9 mouse cellular contexts compared by ENCODE assay signal in the genomic region with DNA sequence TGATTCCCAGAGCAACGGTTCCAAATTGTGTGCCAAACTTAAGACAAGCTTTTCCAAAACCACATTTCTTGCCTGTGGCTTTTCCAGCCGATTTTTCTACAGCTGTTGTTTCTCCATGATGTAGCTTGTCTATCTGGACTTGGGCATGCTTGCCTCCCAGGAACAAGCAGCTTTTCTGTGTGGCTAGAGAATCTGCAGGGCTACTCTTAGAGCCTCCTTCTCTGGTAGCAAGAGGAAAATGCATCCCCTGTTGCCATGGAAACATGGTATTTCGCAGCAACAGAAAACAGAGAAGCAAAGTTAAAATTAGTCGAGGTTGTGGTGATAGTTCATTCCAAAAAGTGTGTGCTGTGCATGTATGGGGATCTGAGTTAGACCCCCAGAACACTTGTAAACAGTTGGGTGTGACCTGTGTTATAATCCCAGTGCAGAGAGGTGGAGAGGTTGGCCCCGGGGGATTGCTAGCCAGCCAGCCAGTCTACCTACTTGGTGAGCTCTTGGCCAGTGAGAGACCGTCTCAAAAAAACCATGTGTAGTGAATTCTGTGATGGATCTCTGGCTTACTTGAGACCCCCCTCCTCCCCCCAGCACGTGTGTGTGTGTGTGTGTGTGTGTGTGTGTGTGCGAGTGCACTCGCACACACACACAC. TPM values are rescaled to one million over a fixed set of nuclear protein-coding genes. Genes with fewer than 3 reads are reported as not detected.
DNase-seq lines count a peak whose midpoint lies in the region; ATAC-seq lines count a peak whose summit lies in the region.
"Had no signal": no experiment of that assay in that cellular context is flagged by ENCODE, and none has a peak within 500 bp of the region (broad histone marks: within the 10 kb centered on the region; RNA-seq: fewer than 3 reads in every experiment).

No protein-coding gene starts in this region.

- peak; percentile 40; the same call in 1 of the 2 replicates for ATAC-seq in forebrain, embryonic 16.5 days
- ATAC-seq in forebrain, embryonic 11.5 days (replicated peaks; ENCODE audit: low FRiP score) = no peak

- H3K36me3 ChIP-seq in forebrain, embryonic 16.5 days (ENCODE audit: control insufficient read depth, insufficient read depth) = no peaks in the 10 kb centered on the region
- no peaks in the 10 kb centered on the region for H3K36me3 ChIP-seq in forebrain, embryonic 11.5 days (ENCODE audit: control insufficient read depth, insufficient read depth, low read length)

- 59% methylated on average over 9 of the region's 9 CpGs for WGBS in forebrain, embryonic 16.5 days
- WGBS in forebrain, embryonic 11.5 days = 72% methylated on average over 9 of the region's 9 CpGs

- DNase-seq in forebrain, embryonic 11.5 days (ENCODE audit: low spot score) = no peak
- peak; percentile 28 for DNase-seq in left cerebral cortex, adult 11 months (ENCODE audit: low spot score)
- no peak for DNase-seq in left cerebral cortex, postnatal 4 days
- peak; percentile 32 to 34 for DNase-seq in left cerebral cortex, adult 18-20 months (ENCODE audit: low spot score in 2 of 2)
- peak; percentile 12 to 27 for DNase-seq in right cerebral cortex, postnatal 36 days (ENCODE audit: low spot score in 2 of 2)
- DNase-seq in liver = no peak
- no peak for DNase-seq in urinary bladder, postnatal 25 days (ENCODE audit: low spot score)

- 0 out of 2 replicates have a peak overlapping the region, but pooled peaks have one; percentile 30 for H3K27ac ChIP-seq in forebrain, embryonic 16.5 days (ENCODE audit: low read length)
- no peak overlapping the region for H3K27ac ChIP-seq in forebrain, embryonic 11.5 days (ENCODE audit: low read depth, low read length)

- no peak overlapping the region for H3K9ac ChIP-seq in forebrain, embryonic 16.5 days (replicated peaks; ENCODE audit: low read depth, low read length)
- H3K9ac ChIP-seq in forebrain, embryonic 11.5 days (ENCODE audit: low read length) = no peak overlapping the region

- intact Hi-C loops in left cerebral cortex, postnatal 4 days (cut with DNase I) = no loop called here

- no peak overlapping the region for H3K4me3 ChIP-seq in forebrain, embryonic 16.5 days (replicated peaks; ENCODE audit: low read length)
- no peak overlapping the region for H3K4me3 ChIP-seq in forebrain, embryonic 11.5 days (ENCODE audit: low read depth, low read length)

- H3K27me3 ChIP-seq in forebrain, embryonic 16.5 days (replicated peaks; ENCODE audit: control insufficient read depth, insufficient read depth, low read length) = no peaks in the 10 kb centered on the region
- H3K27me3 ChIP-seq in forebrain, embryonic 11.5 days (ENCODE audit: control insufficient read depth, insufficient read depth, low read length) = no peaks in the 10 kb centered on the region

- H3K4me2 ChIP-seq in forebrain, embryonic 16.5 days (ENCODE audit: low read length) = no peak overlapping the region
- H3K4me2 ChIP-seq in forebrain, embryonic 11.5 days (ENCODE audit: low read depth, low read length, severe bottlenecking) = no peak overlapping the region

- no peaks in the 10 kb centered on the region for H3K9me3 ChIP-seq in forebrain, embryonic 16.5 days (ENCODE audit: control insufficient read depth, low read length)
- H3K9me3 ChIP-seq in forebrain, embryonic 11.5 days (ENCODE audit: control insufficient read depth, low read length) = no peaks in the 10 kb centered on the region

- peaks cover 9% of the 10 kb centered on the region; the same call in 1 of the 2 replicates for H3K4me1 ChIP-seq in forebrain, embryonic 16.5 days (replicated peaks; ENCODE audit: control insufficient read depth, insufficient read depth, low read length)
- H3K4me1 ChIP-seq in forebrain, embryonic 11.5 days (replicated peaks; ENCODE audit: control insufficient read depth, insufficient read depth, low read length) = no peaks in the 10 kb centered on the region

RNA-seq across cellular contexts. Expression of a gene that starts 39.9 kb away (rescaled TPM):
- 5.0 and 5.9 TPM in 2 replicates for polyA plus RNA-seq in forebrain, embryonic 16.5 days (2015; fragmentation: Nextera tagmentation; extraction: Ambion mirVana)
- 4.2 and 4.6 TPM in 2 replicates for polyA plus RNA-seq in forebrain, embryonic 11.5 days (2014; fragmentation: Nextera tagmentation; extraction: Ambion mirVana)
- 10 to 100 TPM; 10.1 to 12.4 TPM for total RNA-seq in left cerebral cortex, postnatal 4 days (2021)
- total RNA-seq in left cerebral cortex, adult 18-20 months (2021) = 1 to 10 TPM; 4.3 to 5.6 TPM
- total RNA-seq: monocyte, adult 5-6 weeks had no signal

Comparison
In these comparisons a context has a peak if more than half of its experiments do, and no peak if none do; other contexts are left out.
1. DNase-seq: peak in left cerebral cortex, adult 11 months (single experiment), left cerebral cortex, adult 18-20 months (2 of 2) and right cerebral cortex, postnatal 36 days (2 of 2); none in forebrain, embryonic 11.5 days (single experiment), left cerebral cortex, postnatal 4 days (single experiment), liver (single experiment) and urinary bladder, postnatal 25 days (single experiment).